Mouse (Mus musculus) layer of hippocampus, postnatal 14 days (tissue): Measurements from ENCODE around the gene Tgoln1. TPM values are rescaled to one million over a fixed set of nuclear protein-coding genes. Genes with fewer than 3 reads are reported as not detected.
A peak's percentile ranks its signal among the peaks of the same experiment; 100 is the strongest.

Experiments used
- DNase-seq, 2 experiments: peaks; one replicate each; pipeline ENCODE4 v3.0.0; 2021 to 2022; ENCODE audit warnings: low spot score in 2 of 2, mixed read lengths in 1 of 2
- total RNA-seq, 2 experiments: library from RNA; stranded (reverse); gene quantifications; 2 replicates each; pipeline ENCODE4 v1.2.3; 2021

Tgoln1 gene
- total RNA-seq, 2 experiments from 2014 or later, result 65.3 to 68.0 TPM

- no peak for DNase-seq
Observed at GRCm38 (mm10) chr6:72630961-72631360, 14.2 kb upstream of the Tgoln1 start.

- DNase-seq, result no peak
Observed at GRCm38 (mm10) chr6:72630370-72630769, 13.6 kb upstream of the Tgoln1 start.

DNA sequence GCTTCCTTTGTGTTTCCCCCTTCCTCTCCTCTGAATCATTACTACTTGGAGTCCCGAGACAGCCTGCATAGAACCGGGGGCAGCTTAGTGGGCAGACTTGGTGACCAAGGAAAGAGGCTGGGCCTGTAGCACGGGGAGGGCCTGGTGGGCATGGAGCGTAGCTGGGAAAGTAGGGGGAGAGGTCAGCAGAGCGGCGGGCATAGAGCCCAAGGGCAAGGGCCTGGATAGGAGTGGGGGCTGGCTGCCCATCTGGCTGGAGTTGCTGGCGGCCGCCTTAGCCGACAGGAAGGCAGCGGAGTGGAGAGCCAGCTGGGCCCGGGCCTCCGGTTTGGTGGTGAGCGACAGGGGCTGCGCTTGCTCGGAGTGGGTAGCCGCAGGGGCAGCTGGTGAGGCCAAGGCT, 10.5 kb upstream of the Tgoln1 start:
- DNase-seq, result no peak

DNA sequence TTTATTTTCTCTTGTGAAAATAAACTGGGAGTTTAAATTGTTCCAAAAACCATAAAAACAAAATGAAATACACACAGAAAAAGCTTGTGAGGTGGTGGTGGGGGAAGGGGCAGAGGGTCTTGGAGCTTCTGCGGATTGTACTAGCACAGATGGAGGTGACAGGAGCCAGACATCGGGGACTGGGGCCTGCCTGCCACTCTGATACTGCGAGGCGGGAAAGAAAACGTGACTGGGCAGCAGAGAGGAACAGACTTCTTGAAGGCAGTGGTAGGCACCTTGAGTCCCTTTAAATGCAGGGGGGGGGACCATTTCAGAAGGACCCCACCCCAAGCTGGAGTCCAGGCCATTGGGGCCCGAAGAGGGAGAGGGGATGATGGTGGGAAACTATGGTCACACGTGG, 9.6 kb upstream of the Tgoln1 start:
- DNase-seq, result no peak

DNA sequence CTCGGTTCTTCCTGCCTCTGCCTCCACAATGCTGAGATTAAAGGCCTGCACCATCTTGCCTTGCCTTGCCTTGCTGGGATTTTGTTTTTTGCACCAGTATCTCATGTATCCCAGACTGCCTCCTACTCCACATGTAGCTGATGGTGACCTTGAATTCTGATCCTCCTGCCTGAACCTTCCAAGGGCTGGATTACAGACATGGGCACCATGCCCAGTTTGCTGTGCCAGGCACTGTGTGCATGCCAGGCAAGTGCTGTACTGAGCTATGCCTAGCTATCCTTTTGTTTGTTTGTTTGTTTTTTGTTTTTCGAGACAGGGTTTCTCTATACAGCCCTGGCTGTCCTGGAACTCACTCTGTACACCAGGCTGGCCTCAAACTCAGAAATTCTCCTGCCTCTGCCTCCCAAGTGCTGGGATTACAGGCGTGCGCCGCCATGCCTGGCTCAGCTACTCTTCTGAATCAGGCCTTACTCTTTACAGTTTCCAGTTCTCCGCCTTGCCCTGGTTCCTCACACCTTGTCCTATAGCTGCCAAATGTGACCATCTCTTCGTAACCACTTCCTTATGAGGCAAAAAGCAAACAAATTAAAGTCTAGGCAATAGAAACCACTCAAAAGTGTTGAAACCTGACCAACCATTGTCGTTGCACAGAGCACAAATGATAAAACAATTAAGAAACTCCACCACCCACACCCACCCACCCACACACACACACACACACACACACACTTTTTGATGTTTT, 7.0 kb upstream of the Tgoln1 start:
- no peak for DNase-seq

DNA sequence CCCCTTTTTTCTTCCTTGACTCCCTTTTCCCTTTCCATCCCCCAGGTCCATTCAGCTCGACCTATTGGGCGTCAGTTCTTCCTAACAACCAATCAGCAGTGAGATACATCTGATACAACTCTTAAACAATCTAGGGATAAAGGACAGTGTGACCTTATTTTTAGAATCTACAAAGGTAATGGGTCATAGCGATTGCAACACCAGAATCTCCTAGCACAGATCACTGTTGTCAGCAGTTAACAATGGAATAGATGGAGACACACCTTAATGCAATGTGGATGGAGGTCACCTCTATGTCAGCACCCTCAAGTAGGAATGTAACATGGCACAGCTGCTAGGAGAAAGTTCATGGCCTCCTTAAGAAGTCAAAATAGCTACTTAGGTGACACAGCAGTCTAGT, 6.1 kb upstream of the Tgoln1 start:
- no peak for DNase-seq

GRCm38 (mm10) chr6:72620920-72621319, 4.1 kb upstream of the Tgoln1 start:
- DNase-seq, result no peak

- DNase-seq, result no peak
Observed at GRCm38 (mm10) chr6:72619734-72620532, 3.1 kb upstream of the Tgoln1 start.

GRCm38 (mm10) chr6:72615561-72616375, 1.0 kb downstream of the Tgoln1 start:
- DNase-seq, result no peak

DNA sequence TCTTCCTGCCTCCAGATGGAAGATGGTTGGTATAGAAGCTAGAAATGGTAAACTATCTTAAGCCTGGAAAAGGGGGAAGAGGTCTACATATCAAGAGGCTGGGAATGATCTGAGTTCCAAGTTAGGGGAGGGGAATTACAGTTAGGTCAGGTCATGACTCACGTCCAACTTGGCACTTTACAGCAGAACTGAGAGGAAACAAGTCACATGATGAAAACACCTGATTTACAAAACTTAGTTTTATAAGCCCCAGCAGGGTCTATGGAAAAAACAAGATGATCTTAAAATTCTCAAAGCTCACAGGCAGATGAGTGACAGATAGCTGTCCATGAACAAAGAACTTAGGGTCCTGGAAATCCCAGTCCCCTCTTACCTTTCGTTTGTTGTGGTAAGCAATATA, 1.6 kb downstream of the Tgoln1 start:
- DNase-seq, result no peak

DNA sequence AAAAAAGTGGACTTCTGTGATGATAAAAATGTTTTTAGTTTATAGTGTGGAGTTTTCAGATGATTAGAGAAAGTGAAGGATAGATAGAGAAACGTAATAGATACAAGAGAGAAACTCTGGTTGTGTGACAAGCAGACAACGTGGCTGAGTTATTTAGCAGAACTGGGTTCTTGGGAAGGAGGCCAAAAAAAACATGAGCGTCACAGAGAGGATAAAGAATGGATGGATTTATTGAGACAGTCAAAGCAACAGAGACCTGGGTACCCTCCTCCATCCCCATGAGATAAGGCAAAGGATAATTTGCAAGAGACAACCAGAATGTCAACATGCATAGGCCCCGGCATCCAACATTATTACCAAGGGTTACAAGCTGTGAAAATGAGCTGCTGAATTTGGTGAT, 6.5 kb downstream of the Tgoln1 start:
- no peak for DNase-seq

DNA sequence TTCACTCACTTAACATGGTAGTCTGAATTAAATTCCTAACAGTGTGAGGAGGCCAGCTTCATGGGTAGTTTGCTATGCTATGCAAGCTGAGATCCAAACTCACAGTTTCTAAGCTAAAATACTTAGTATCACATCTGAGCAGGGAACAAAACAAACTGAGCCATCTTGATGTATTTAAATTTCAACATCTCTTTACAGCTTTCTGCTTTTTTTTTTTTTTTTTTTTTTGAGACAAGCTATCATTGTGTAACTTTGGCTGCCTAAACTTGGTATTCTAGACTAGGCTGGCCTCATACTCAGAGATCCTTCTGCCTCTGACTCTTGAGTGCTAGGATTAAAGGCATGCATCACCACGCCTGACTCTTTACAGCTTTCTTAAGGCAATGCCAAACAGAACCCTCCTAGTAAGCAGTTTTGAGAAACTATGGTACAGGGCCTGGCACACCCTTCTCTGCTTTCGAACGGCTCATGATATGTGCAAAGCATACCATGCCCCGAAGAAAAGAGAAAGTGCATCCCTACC, 8.1 kb downstream of the Tgoln1 start:
- no peak for DNase-seq

- DNase-seq, result no peak
Observed at GRCm38 (mm10) chr6:72607676-72608075, 9.1 kb downstream of the Tgoln1 start.

DNA sequence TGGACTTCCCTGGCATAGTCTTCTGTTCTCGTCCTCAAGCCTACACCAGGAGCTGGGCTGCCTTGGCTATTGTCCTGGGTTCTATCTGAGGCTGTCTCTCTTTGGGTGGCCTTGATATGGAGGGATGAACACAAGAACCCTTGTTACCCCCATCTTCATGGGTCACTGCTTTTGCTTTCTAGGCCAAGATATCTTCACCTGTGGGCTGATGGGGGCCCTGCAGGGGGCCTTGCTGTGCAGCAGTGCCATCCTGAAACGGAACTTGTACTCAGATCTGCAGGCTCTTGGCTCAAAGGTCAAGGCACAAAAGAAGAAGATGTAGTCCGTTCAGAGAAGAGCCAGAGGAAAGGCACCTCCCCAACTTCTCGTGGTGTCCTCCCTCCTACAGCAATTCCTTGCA, 9.7 kb downstream of the Tgoln1 start:
- DNase-seq, result no peak

DNA sequence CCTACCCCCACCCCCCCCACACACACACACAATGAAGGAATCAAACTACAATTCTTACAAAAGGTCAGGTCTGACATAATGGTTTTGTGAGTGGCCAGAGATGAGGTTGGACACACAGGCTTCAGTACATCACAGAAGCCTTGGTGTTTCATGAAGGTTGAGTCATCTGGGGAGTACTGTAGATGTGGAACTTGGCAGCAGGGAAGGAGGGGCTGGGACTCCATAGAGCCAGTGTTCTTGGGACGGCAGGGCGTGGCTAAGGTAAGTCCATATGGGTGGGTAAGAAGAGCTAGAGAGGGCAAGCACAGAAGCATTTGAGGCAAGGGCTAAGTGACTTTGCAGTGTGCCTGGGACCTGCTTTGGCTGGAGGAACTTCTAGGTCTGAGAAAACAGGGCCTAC, 12.7 kb downstream of the Tgoln1 start:
- no peak for DNase-seq

- DNase-seq, result peak; percentile 77 to 84
Observed at GRCm38 (mm10) chr6:72601732-72602131, 15.1 kb downstream of the Tgoln1 start.

DNA sequence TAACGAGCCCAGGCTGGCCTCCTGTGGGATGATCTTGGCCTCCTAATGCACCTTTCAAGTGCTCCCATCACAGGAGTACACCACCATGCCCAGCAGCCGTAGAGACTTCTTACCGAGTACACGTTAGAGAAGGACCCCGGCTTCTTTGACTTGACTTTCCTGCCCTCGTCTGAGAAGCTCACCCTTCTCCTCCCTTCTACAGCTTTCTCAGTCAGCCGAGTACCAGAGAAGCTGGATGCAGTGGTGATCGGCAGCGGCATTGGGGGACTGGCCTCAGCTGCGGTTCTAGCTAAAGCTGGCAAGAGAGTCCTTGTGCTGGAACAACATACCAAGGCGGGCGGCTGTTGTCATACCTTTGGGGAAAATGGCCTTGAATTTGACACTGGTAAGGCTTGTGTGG, 16.0 kb downstream of the Tgoln1 start:
- no peak for DNase-seq

GRCm38 (mm10) chr6:72600216-72600615, 16.6 kb downstream of the Tgoln1 start:
- DNase-seq, result no peak

GRCm38 (mm10) chr6:72598791-72599557, 17.8 kb downstream of the Tgoln1 start:
- peak in 1 of 2 experiments; percentile 64 for DNase-seq

DNA sequence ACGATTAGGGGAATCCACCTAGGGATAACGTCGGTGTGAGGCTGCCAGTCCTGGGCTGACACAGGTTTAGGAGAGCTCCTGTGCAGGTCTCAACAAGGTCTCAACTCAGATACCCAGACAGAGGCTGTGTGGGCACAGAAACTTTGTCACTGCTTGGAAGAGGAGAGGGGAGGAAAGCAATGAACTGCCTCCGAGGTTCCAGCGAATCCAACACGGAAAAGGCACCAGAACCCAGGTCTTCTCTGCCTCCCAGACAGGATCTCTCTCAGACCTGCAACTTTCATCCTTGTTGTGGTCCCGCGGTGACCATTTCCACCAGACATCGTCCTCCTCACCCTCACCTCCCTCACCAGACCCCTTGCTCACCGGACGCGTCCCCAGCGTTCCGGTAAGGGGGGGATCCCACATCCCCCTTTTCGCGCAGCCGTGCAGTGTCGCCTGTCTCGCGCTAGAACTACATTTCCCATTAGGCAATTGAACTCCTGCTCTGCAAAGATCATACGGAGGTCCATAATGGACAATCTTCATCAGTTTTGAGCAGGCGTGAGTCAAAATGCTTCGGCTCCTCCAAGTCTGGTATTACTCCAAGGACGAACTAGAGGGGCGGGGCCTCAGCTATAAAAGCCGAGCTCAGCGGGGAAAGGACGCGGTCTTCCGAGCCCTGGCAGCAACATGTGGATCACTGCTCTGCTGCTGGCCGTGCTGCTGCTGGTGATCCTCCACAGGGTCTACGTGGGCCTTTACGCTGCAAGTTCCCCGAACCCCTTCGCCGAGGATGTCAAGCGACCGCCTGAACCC, 18.6 kb downstream of the Tgoln1 start, which contains the start of the genes Elmod3 and Retsat:
Gene Elmod3, minus strand, starts transcription at position 458 of the 798 bp plus-strand sequence.
Gene Retsat, plus strand, starts transcription at position 520 of the 798 bp plus-strand sequence.
- peak; percentile 87 to 96 for DNase-seq
